Mouse (Mus musculus): Measurements from ENCODE around the gene Obscn.

Gene Obscn

DNA sequence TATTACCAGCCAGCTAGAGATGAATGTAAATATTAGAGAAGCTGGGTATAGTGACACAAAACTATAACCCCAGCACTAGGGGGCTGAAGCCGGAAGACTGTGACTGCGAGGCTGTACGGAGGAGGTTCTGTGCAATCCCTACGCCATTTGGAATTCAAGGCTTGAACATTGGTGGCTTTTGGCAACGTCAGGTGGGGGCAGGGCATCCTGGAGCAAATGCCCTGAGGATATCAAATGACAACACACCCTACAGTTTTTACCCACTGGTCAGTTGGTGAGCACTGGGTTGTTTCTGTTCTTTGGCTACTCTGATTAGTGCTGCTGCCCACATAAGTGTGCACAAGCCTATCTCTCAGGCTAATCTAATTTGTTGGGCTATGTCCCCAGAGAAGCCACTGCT is 6.8 kb upstream of the Obscn start:
- in situ Hi-C loops (cut with MboI, MseI): no loop called here

DNA sequence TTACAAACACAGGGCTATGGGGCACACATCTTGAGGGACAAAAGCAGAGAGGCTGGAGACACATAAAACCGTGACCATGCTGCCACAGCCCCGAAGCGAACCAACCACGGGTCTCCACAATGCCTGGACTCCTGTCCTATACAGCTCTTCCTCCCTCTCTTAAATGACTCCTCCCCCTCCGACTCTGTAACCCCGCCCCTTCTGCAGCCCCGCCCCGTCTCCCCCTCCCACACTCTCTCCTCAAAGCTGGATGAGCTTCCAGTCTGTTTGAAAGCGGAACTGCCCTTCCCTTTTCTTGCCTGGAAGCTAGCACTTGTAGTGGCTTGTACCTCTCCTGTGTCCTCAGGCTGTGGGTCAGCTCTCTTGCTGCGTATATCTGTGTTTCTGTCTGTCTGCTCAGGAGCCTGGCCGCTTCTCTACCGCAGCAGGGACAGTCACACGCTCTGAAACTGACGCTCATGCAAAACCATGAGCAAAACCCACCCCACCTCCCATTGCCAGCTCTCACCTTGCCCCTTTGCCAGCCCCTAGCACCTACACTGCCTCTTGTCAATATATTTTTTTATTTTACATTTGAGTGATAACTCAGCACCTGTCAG is 5.7 kb upstream of the Obscn start:
- in situ Hi-C loops (cut with MboI, MseI): no loop called here

DNA sequence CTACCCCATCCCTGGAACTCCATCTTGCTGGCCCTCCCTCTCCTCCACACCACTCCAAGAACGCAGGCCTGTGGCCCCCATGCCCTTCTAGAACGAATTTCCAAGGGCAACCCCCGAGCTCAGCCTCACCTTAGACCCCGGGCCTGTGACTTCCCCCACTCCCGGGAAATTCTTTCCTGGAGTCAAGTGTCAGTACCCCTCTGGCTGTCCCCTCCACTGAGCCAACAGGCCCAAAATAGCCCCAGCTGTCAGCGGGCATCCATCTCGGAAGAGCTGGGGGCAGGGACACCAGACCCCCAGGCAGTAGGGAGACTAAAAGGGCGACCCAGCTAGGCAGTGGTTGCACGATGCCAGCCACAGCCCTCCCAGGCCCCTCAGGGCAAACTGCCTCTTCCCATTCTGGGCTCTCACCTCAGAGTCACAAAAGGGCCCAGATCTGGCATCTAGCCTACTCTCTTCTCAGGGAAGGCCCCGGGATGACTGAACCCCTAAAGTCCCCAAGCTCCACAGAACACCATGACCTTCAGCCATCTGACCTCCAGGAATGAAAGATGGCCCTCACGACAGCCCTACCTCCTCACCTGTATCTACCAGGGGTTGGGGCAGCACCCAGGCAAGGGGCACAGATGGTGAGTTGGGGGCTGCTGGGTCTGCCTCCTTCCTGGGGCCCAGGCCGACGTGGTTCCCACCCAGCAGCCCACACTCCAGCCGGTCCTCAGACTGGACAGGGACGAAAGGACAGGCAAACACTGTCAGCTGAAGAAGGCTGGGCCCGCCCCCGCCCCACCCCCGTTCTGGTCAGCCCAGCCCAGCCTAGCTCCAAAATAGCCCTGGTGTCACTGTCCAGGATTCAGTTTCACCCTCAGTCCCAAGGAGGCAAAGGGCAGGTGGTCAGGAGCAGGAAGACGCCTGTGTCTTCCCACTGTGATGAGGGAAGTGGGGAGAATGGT is 2.6 kb upstream of the Obscn start:
- in situ Hi-C loops (cut with MboI, MseI): no loop called here

DNA sequence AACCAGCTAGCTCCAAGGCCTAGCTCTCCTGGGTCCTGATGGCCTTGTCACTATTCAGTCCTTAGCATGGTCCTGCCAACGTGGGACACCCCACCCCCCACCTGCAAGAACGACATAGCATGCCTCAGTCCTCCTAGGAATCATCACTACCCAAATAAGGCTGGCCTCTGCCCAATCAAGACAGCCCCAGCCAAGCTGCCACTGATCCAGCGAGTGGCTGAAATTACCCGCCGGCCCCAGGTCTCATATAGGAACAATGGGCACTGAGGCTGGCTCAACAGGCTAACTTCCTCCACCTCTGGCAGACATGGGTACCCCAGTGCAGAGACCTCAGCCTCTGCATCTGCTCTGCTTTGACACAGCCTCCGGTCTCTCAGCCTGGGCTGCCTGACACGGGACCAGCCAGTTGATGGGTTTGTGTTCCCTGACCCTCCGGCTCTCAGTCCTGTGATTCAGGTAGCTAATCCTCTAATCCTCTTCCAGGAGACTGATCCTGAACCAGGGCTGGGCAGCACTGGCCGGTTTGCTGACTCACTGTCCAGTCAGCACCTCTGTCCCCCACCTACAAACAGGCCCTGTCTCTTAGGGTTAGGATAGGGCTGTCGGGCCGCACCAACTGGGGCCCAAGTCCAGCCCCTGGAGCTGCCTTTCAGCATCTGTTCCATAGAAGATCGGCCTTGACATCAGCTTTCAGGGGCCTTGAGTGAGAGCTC is 948 bp upstream of the Obscn start:
- in situ Hi-C loops (cut with MboI, MseI): no loop called here

DNA sequence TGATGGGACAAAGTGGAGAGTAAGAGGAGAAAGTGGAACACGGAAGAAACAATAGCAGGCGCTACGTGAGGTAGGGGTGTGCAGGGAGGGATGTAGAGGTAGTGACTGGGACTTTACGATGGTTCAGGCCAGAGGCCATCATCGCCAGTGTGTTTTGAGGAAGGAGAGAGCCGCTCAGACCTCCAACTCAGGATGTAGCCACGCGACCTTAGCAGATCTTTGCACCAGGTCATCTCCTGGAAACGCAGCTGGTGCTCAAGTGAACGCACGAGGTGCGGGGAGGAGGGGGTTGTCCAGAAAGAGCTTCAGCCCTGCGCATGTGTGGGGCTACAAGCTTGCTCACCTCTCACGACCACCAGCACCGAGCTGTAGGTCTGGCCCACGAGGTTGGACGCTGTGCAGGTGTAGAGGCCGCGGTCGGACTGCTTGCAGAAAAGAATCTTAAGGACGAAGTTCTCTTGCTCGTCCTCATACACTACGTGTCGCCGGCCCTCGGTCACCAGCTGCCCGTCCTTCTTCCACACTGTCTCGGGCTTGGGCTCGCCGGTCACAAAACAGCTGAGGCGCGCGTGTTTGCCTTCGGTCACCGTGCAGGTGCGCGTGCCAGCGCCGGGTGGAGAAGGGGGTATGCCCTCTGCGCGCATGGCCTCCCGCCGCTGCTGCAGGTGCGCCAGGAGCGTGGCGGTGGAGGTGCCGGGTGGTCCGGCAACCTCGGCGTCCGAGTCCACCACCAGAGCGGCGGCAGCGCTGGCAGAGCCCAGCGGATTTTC is 966 bp downstream of the Obscn start:
- in situ Hi-C loops (cut with MboI, MseI): no loop called here

DNA sequence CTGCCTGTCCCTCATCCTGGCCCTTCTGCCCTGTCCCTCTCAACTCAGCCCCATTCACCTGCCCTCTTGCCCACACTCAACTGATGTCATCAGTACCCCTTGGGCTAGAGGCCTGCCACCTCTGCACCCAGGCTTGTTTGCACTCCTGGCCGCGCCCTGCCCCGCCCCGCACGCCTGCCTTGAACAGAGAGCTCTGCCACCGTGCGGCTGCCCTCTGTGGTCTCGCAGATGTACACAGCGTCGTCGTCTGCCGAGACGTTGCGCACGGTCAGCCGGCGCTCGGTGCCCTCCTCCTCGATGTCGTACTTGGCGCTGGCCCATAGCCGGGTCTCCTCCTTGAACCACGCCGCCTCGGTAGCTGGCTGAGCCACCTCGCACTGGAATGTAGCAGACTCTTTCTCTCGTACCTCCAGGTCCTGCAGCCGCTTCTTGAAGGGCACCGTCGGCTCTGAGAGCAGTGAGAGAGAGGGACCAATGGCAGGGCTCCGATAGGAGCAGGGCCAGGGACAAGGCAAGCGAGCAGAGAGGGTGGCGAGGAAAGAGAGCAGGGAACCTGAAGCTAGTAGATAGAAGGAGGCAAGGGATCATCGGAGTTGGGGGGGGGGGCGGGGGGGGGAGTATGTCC is 1.7 kb downstream of the Obscn start:
- in situ Hi-C loops (cut with MboI, MseI): no loop called here

DNA sequence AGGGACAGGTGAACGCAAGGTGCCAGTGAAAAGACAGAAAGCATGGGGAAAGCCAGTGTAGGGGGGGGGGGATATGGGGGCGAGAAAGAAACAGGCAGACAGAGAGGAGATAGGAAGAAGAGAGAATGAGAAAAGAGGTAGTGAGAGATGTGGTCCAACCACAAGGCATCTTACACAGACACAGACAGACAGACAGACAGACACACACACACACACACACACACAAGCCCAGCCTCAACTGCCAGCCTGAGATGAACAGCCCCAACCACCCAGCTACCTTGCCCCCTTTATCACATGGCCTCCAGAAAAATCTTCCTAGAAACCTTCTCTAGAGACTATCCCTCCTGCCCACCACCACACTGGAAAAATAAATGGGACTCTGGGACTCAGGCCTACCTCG is 4.1 kb downstream of the Obscn start:
- in situ Hi-C loops (cut with MboI, MseI): no loop called here

DNA sequence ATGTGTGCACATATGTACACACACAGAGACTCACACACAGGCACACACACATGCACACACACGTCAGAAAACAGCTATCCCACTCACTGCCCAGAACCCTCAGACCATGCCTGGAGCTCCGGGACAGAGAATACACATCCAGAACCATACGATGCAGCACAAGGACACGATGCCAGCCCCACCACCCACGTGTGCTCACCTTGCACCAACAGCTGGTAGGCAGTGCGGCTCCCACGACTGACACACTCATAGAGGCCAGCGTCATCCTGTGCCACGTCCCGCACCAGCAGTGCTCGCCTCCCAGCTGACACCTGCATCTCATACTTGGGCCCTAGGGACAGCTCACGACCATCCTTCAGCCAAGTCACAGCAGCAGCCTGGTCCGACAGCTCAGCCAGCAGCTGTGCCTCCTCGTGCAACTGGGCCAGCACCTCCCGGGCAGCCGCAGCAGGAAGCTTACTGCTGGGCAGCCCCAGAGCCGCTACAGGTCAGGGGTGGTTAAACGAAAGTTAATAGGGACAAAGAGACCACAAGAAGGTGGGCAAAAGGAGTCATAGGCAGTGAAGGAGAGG is 4.8 kb downstream of the Obscn start:
- in situ Hi-C loops (cut with MboI, MseI): no loop called here

DNA sequence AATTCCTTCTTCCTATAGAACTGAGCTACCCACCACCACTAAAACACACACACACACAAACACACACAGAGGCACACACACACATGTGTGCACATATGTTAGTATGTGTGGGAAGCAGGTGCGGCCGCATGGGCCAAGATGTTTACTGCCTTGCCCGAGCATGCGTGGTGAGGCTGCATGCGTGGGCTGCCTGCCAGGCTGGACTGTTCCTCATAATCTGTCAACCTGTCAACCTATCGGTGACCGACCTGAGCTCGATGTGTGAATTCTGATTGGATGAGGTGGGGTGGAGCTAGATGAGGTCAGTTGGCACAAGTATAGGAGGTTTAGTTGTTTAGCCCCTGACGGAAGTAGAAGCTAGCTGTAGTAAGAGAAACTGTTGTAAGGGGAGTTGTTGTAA is 5.4 kb downstream of the Obscn start:
- in situ Hi-C loops (cut with MboI, MseI): no loop called here

DNA sequence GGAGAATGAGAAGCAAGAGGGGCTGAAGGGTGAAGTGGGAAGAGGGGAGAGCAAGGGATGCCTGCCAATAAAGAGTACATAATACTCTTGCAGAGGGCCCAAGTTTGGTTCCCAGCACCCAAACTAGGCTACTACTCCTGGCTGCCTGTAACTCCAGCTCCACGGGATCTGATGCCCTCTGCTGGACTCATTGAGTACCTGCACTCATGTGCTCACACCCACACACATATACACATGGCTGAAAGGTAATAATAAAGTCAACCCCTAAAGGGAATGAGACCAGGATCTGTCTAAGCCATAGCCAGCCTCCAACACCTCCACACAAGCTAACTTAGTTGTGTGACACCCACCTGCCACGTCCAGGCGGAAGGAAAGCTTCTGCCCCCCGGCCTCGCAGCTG is 30.3 kb downstream of the Obscn start:
- in situ Hi-C loops (cut with MboI, MseI): no loop called here

DNA sequence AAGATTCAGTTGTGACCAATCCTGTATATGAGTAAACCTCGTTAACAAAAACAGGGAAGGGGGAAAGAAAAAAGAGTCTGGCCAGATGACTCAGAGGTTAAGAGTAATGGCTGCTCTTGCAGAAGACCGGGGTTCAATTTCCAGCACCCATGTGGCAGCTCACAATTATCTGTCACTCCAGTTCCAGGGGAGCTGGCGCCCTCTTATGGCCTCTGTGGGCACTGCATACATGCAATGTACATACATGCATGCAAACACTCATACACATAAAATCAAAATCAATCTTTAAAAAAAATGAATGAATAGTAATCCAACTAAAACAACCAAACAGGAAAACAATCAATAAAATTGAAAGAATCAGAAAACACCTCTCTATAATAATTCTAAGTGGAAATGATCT is 33.9 kb downstream of the Obscn start:
- in situ Hi-C loops (cut with MboI, MseI): no loop called here

DNA sequence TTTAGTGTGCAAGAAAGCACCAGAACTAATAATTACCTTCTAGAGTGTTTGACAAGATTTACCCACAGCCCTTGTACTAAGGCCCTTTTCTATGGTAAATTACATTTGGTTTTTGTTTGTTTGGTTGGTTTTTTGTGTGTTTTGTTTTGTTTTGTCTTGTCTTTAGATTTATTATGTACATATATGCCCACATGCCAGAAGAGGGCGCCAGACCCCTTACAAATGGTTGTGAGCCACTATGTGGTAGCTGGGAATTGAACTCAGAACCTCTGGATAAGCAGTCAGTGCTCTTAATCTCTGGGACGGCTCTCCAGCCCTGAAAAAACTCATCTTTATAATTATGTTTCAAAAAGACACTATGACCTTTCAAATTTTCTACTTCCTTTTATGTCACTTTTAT is 37.9 kb downstream of the Obscn start:
- in situ Hi-C loops (cut with MboI, MseI): no loop called here

DNA sequence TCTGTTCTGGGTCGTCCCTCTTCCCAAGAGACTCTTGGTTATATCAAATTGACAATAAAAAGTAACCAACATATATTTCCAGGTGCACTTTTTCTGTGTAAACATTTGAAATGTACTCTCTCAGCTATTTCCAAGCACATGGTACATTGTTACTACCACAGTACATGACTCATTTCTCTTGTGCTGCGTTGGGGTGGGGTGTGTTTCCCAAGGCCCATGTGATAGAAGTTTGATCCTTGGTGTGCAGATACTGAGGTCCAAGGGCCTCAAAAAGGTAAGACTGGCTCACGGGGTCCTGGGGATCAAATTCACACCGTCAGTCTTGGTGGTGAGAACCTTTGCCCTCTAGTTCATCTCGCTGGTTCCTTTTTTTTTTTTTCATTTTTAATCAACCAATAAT is 38.4 kb downstream of the Obscn start:
- in situ Hi-C loops (cut with MboI, MseI): no loop called here

DNA sequence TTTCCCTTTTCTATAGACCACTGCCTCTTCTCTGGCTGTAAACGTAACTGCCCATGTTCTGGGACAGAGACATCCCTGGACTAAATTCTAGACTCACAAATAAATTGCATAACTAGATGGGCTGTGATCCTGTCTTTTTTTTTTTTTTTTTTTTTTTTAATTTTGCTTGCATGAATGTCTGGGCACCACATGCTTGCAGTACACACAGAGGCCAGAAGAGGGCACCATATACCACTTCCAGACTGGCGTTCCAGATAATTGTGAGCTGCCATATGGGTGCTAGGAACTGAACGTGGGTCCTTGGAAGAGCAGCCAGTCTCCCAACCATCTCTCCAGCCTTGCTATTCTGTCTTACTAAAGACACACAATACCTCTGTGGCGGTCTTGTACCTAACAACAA is 42.0 kb downstream of the Obscn start:
- in situ Hi-C loops (cut with MboI, MseI): loop anchor here (5.0 kb wide), 1 partner anchor 88 kb away; the partner anchor contains the start of gene Gjc2

DNA sequence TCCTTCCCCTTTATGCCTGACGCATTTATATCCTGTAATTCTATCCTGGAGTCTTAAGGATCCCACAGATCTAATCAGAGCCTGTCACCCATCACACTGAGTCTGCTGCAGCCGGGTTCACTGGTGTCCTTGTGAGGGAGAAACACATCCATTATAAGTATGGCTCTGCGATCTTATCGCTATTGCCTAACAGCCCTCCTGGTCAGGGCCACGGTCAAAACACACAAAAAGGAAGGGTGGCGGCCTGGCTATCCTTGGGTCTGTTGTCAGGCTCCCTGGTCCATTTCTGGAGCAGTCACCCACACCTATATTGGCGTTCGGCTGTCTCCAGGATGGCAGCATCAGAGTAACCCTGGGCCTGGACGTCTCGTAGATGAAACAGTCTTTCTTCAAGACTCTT is 48.6 kb downstream of the Obscn start:
- in situ Hi-C loops (cut with MboI, MseI): no loop called here

DNA sequence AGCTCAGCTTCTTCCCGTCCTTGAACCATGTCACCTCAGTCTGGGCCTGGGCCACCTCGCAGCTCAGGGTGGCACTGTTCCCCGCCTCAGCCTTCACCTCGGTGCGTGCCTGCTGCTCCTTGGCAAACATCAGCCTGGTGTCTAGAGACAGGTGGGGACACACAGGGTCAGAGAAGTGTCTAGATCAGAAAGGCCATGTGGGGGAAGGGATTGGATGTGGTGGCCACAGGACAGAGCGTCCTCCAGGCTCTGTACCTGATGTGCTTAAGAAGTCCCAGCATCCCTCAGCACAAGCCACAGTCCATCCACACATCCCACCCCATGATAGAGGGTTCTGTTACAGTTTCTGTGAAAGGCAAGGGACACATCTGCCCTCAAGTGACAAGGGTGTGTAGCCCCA is 51.0 kb downstream of the Obscn start:
- in situ Hi-C loops (cut with MboI, MseI): no loop called here

DNA sequence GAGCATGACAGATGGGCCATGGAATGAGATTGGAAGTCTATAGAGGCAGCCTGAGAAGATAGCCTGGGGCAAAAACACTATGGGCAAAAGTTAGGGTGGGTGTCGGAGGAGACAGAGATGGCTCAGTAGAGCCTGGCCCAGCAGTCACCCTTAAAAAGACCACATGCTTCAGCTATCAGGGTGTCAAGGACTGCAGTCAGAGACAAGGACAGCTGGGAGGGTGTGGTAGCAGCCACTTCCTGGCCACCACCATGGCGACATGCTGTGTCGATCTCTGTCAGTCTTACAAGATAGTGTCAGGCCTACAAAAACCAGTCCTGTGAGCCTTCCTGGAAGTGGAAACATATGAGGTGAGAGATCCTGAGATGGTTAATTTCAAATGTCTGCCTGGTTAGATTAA is 53.1 kb downstream of the Obscn start:
- in situ Hi-C loops (cut with MboI, MseI): no loop called here

DNA sequence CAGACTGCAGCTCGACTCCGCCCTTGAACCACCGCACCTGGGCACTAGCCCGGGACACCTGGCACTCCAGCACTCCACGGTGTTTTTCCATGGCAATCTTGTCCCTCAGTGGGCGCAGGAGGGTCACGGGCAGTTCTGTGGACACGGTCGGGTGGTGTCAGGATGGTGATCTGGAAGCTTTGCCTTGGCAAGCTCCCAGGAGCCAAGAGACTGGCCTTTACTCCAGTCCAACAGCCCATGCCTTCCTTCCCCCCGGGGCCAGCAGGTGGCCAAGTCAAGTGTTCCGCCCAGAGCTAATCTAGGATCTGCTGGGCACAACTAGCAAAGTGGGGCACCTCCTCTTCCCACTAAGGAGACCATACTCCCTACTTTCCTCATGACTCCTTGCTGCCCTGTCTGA is 57.9 kb downstream of the Obscn start:
- in situ Hi-C loops (cut with MboI, MseI): no loop called here

DNA sequence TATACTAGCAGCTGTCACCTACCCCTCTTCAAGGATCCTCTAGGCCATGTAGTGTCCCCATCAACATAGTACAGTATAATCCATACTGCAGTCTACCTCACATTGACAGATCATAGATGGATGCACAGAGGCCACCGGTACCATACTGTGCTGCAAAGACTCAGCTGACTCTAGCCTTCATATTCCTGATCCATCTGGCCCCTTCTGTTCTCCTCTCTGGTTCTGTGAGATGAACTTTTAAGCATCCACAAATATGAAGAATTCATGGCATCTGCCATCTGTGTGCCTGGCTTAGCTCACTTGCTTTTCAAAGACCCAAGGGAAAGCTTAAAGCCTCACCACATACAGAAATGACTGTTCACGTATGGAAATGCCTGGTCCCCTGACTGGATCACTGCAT is 65.9 kb downstream of the Obscn start:
- in situ Hi-C loops (cut with MboI, MseI): no loop called here

DNA sequence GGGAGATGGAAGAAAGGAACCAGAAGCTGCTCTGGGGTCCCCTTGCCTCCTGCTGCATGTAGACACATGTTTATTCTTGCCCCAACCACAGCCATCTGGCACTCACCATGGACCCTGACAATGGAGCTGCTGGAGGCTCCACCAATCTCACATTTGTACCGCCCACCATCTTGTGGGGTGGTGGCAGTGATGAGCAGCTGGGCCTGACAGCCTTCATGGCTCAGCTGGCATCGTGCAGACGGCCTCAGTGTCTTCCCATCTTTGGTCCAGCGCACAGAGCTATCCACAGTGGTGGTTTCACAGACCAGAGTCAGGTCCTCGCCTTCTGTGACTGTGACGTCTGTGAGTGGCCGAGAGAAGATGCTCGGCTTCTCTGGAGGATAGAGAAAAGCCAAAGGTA is 67.3 kb downstream of the Obscn start:
- in situ Hi-C loops (cut with MboI, MseI): no loop called here

DNA sequence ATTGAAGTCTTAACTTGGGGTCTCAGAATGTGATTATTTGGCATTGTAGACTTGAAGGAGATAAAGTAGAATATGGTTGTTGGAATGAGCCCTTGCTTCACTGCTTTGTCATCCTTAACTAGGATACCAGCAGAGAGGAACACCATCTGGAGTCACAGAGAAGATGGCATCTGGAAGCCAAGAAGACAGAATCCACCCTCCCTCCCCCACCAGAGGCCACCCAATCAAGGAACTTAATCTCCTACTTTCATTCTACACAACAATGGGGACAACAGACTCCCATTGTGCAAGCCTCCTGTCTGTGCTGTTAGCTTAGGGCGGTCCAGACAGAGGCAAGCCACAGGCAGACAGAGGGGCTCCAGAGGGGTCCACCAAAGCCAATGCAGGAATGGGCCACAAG is 67.8 kb downstream of the Obscn start:
- in situ Hi-C loops (cut with MboI, MseI): no loop called here

Data from T-helper 1 cell (primary cell).